Mouse (Mus musculus): ENCODE results near the gene 4930519P11Rik.

DNA sequence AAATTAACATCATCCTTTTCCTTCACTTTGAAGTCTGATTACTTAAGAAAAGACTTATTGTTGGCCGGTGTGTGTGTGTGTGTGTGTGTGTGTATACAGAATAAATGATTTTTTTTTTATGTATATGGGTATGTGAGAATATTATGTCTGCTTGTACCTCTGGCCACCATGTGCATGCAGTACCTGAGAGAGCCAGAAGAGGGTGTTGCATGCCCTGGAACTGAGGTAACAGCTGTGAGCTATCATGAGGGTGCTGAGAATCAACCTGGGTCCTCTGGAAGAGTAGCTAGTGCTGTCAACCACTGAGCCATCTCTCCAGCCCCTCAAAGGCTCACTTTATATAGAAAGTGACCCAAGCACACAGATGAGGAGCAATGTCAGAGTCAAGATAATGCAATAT is 31.8 kb downstream of the 4930519P11Rik start:
- TF ChIP-seq CTCF (IDR thresholded peaks at IDR 0.05; ENCODE audit: control insufficient read depth, insufficient read depth, insufficient replicate concordance, low read depth, low read length) (no peak; the same call in 1 of the 2 replicates), POLR2A (IDR thresholded peaks at IDR 0.05; ENCODE audit: control insufficient read depth, low read depth, low read length) (no peak)
